Mouse (Mus musculus): ENCODE results near the gene Efcab6. TPM values are rescaled to one million over a fixed set of nuclear protein-coding genes. Genes with fewer than 3 reads are reported as not detected.

The Efcab6 gene
- polyA plus RNA-seq, 1 experiment = not detected

DNA sequence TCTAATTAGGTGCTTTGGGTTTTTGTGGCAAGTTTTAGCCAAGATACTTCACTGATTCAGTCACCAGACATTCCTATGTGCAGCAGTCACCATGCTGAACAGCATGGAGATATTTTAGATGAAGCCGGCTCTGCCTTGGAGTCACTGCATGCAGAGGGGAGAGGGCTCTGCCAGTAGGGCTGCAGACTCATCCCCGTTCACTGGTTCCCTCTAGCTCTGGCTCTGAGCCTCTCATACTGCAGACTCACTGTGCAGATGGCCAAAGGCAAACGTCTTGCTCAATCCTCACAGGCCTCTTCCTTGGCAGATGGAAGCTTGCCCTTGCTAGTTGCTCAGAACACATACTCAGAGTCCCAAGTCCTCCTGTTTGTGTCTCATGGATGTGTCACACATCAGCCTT is 139.8 kb downstream of the Efcab6 start:
- Histone ChIP-seq H3K36me3 (ENCODE audit: control insufficient read depth) (no peaks in the 10 kb centered on the region), H3K4me3 (replicated peaks) (no peak overlapping the region), H3K4me1 (ENCODE audit: control insufficient read depth) (no peaks in the 10 kb centered on the region), H3K27me3 (ENCODE audit: control insufficient read depth) (no peaks in the 10 kb centered on the region), H3K9me3 (ENCODE audit: control insufficient read depth, low read length) (peaks cover 3% of the 10 kb centered on the region)
- TF ChIP-seq GATA1 (IDR thresholded peaks at IDR 0.05; ENCODE audit: low read length) = no peak
- TF ChIP-seq TAL1 (IDR thresholded peaks at IDR 0.05; ENCODE audit: low read length) = no peak

DNA sequence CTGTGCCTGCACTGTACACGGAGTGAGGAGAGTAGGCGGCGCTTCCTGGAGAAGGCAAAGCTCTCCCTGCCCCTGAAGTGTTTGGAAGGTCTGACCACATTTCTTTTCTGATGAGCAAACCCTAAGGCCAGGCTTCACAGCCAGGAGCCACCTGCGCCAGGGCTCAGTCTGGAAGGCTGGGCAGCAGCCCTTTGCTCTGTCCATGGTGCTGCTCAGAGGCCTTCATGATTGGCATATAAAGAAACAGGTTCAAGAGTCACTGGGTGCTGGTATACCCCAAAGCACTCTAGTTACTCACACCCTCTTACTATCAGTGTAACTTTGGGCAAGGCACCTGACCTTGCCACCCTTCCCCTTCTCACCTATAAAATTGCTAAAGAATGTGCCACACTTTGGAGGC is 140.5 kb downstream of the Efcab6 start:
- H3K9me3 ChIP-seq (ENCODE audit: control insufficient read depth, low read length) = peaks cover 9% of the 10 kb centered on the region
- no peaks in the 10 kb centered on the region for H3K27me3 ChIP-seq (ENCODE audit: control insufficient read depth)
- H3K36me3 ChIP-seq (ENCODE audit: control insufficient read depth) = no peaks in the 10 kb centered on the region
- no peaks in the 10 kb centered on the region for H3K4me1 ChIP-seq (ENCODE audit: control insufficient read depth)
- TF ChIP-seq GATA1 (IDR thresholded peaks at IDR 0.05; ENCODE audit: low read length) = no peak
- no peak for TF ChIP-seq TAL1 (IDR thresholded peaks at IDR 0.05; ENCODE audit: low read length)
- H3K4me3 ChIP-seq (replicated peaks) = no peak overlapping the region

DNA sequence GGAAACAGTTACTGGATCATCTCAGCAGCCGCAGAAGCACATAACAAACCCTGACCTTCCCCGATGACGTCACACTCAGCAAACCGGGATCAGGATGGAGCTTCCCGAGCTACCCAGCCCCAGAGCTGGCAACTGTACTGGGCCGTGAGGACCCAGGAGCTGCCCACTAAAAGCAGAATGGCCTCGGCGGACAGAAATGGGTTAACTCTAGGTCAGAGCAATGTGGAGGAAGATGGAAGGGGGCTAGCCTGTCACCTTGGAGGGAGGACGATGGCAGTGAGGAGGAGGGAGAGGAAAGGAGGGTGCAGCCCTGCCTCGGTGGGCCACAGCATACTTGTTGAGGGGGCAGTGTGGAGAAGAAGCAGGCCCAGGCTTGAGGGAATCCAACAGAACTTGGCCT is 149.8 kb downstream of the Efcab6 start:
- TF ChIP-seq GATA1 (IDR thresholded peaks at IDR 0.05; ENCODE audit: low read length) = no peak
- TF ChIP-seq TAL1 (IDR thresholded peaks at IDR 0.05; ENCODE audit: low read length) = no peak
- Histone ChIP-seq H3K4me3 (replicated peaks) (no peak overlapping the region), H3K27me3 (ENCODE audit: control insufficient read depth) (no peaks in the 10 kb centered on the region)

DNA sequence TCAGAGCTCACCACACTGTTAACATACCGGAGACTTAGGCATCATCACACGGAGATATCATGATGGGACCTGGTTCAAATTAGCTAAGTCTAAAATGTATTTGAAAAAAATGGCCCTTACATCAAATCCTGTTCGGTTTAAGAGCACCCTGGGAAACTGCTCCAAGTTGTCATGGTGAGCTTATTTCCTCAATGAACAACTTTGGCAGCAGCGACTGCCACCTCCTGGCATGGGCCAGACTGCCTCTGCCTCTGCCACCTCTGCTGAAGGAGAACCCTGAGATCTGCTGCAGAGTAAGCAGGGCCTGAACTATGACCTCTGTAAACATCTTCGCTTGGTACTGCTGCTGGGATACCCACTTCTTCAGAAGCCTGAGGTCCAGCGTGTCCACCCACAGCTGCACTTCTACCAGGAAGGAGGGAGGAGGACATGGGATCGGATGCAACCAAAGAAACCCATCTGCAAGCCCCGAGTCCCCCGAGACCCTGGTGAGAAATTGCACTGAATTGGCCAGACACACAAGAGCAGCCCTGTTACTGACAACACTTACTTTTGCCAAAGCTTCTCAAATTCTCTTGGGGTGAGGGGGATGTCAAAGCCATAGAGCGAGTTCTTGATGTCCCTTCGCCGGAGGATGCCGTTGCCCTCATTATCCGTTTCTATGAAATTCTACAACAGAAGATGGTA is 152.0 kb downstream of the Efcab6 start:
- no peaks in the 10 kb centered on the region for H3K4me1 ChIP-seq (ENCODE audit: control insufficient read depth)
- H3K27me3 ChIP-seq (ENCODE audit: control insufficient read depth) = no peaks in the 10 kb centered on the region
- peaks cover 14% of the 10 kb centered on the region for H3K9me3 ChIP-seq (ENCODE audit: control insufficient read depth, low read length)
- no peaks in the 10 kb centered on the region for H3K36me3 ChIP-seq (ENCODE audit: control insufficient read depth)
- TF ChIP-seq TAL1 (IDR thresholded peaks at IDR 0.05; ENCODE audit: low read length) (no peak), GATA1 (IDR thresholded peaks at IDR 0.05; ENCODE audit: low read length) (no peak)
- no peak overlapping the region for H3K4me3 ChIP-seq (replicated peaks)

More for the DNA sequence above, 149.8 kb downstream of the Efcab6 start:
- Histone ChIP-seq H3K9me3 (ENCODE audit: control insufficient read depth, low read length) (peaks cover 19% of the 10 kb centered on the region), H3K4me1 (ENCODE audit: control insufficient read depth) (no peaks in the 10 kb centered on the region), H3K36me3 (ENCODE audit: control insufficient read depth) (no peaks in the 10 kb centered on the region)

DNA sequence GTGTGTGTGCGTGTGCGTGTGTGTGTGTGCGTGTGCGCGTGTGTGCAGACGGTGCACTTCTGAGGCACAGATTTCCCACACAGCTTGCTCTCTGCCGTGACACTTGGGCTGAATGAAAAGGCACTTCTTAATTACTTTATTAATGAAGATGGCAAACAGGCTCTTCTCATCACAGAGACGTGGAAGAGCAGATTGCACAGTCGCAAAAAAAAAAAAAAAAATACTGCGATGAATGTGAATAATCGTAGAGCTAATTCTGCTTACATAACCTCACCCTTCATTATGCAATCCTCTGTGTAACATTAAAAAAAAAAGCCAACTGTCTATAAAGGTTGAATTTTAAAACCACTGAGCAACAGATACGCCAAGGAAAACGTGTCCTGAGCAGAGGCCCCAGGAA is 158.7 kb downstream of the Efcab6 start:
- Histone ChIP-seq H3K36me3 (ENCODE audit: control insufficient read depth) (no peaks in the 10 kb centered on the region), H3K4me3 (replicated peaks) (no peak overlapping the region), H3K27me3 (ENCODE audit: control insufficient read depth) (no peaks in the 10 kb centered on the region), H3K4me1 (ENCODE audit: control insufficient read depth) (no peaks in the 10 kb centered on the region), H3K9me3 (ENCODE audit: control insufficient read depth, low read length) (peaks cover 9% of the 10 kb centered on the region)
- no peak for TF ChIP-seq TAL1 (IDR thresholded peaks at IDR 0.05; ENCODE audit: low read length)
- TF ChIP-seq GATA1 (IDR thresholded peaks at IDR 0.05; ENCODE audit: low read length) = no peak

DNA sequence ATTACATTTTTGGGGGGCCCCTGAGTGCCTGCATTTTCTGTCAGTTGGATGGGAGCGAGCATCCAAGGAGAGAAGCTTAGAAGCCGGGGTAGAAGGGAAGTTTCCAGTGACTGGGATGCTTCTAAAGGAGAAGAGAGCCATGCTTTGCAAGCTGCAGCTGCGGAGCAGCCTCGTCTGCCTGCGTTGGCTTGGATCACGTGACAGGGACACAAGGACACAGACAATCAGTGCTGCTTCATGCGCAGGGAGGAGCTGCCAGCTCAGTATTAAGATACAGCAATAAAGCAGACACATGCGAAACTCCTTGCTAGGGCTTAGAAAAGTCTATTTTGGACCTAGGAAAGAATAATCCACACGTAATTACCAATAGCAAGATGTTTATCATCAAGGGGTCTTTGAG is 167.9 kb downstream of the Efcab6 start:
- peaks cover 2% of the 10 kb centered on the region; the same call in 1 of the 2 replicates for H3K9me3 ChIP-seq (ENCODE audit: control insufficient read depth, low read length)
- no peak overlapping the region for H3K4me3 ChIP-seq (replicated peaks)
- no peaks in the 10 kb centered on the region for H3K27me3 ChIP-seq (ENCODE audit: control insufficient read depth)
- no peaks in the 10 kb centered on the region for H3K36me3 ChIP-seq (ENCODE audit: control insufficient read depth)
- no peaks in the 10 kb centered on the region for H3K4me1 ChIP-seq (ENCODE audit: control insufficient read depth)
- TF ChIP-seq TAL1 (IDR thresholded peaks at IDR 0.05; ENCODE audit: low read length) (no peak), GATA1 (IDR thresholded peaks at IDR 0.05; ENCODE audit: low read length) (no peak)

DNA sequence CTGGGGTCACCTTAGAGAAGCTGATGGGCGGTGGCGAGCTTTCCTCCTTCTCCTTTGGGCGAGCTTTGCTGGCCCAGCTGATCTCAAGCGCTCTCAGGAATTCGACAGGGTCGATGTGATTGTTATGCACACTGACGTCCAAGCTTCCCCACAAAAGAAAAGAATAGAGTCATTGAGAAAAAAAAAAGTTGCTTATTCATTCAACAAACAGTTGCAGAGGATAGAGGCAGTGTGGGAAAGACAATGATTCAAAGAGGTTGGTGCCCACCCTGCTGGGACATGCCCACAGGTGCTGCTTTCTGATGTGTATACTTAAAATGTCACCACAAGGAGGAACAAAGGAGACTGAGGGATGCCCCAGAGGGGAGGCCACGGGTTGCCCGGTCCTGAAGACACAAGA is 169.2 kb downstream of the Efcab6 start:
- Histone ChIP-seq H3K4me3 (replicated peaks) (no peak overlapping the region), H3K36me3 (ENCODE audit: control insufficient read depth) (no peaks in the 10 kb centered on the region), H3K27me3 (ENCODE audit: control insufficient read depth) (no peaks in the 10 kb centered on the region), H3K4me1 (ENCODE audit: control insufficient read depth) (no peaks in the 10 kb centered on the region), H3K9me3 (ENCODE audit: control insufficient read depth, low read length) (no peaks in the 10 kb centered on the region)
- TF ChIP-seq GATA1 (IDR thresholded peaks at IDR 0.05; ENCODE audit: low read length) (no peak), TAL1 (IDR thresholded peaks at IDR 0.05; ENCODE audit: low read length) (no peak)

DNA sequence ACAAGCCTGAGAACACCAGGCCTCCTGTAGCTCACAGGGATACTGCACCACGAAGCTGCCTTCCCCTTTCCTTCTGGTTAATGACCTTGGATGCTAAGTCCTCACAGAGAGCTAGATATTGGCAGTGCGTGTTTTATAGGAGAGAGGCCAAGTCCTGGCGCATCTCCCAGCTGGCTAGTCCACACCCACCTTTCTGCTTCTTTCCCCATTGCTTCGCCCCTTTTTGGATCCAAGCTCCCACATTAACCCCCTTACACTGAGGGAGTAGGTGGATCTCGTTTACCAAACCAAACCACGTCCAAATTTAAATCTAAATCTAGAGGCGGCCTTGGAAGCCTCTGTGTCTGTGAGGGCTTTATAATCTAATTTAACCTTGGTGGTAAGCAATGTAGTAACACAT is 170.9 kb downstream of the Efcab6 start:
- H3K36me3 ChIP-seq (ENCODE audit: control insufficient read depth) = no peaks in the 10 kb centered on the region
- H3K4me3 ChIP-seq (replicated peaks) = no peak overlapping the region
- H3K27me3 ChIP-seq (ENCODE audit: control insufficient read depth) = no peaks in the 10 kb centered on the region
- no peaks in the 10 kb centered on the region for H3K4me1 ChIP-seq (ENCODE audit: control insufficient read depth)
- no peaks in the 10 kb centered on the region for H3K9me3 ChIP-seq (ENCODE audit: control insufficient read depth, low read length)
- TF ChIP-seq GATA1 (IDR thresholded peaks at IDR 0.05; ENCODE audit: low read length) = no peak
- no peak for TF ChIP-seq TAL1 (IDR thresholded peaks at IDR 0.05; ENCODE audit: low read length)

DNA sequence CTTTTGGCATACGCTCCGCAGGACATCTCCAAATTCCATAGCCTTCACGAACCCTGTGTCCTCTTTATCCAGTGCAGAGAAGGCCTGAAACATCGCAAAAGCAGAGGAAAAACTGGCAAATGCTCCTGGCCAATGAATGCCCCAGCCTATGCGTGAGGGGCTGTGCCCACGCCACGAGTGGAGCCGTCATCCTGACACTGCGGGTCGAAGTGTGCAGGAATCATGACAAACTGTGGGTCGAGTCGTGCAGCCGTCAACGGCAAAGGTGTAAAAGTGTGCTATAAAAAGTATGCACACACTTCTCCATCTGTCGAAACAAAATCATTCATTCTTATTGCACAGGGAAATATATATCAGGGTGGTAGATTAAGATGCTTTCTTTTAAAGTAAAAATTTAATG is 172.3 kb downstream of the Efcab6 start:
- no peaks in the 10 kb centered on the region for H3K36me3 ChIP-seq (ENCODE audit: control insufficient read depth)
- no peaks in the 10 kb centered on the region for H3K4me1 ChIP-seq (ENCODE audit: control insufficient read depth)
- no peak overlapping the region for H3K4me3 ChIP-seq (replicated peaks)
- no peaks in the 10 kb centered on the region for H3K27me3 ChIP-seq (ENCODE audit: control insufficient read depth)
- no peak for TF ChIP-seq GATA1 (IDR thresholded peaks at IDR 0.05; ENCODE audit: low read length)
- TF ChIP-seq TAL1 (IDR thresholded peaks at IDR 0.05; ENCODE audit: low read length) = no peak
- H3K9me3 ChIP-seq (ENCODE audit: control insufficient read depth, low read length) = no peaks in the 10 kb centered on the region

DNA sequence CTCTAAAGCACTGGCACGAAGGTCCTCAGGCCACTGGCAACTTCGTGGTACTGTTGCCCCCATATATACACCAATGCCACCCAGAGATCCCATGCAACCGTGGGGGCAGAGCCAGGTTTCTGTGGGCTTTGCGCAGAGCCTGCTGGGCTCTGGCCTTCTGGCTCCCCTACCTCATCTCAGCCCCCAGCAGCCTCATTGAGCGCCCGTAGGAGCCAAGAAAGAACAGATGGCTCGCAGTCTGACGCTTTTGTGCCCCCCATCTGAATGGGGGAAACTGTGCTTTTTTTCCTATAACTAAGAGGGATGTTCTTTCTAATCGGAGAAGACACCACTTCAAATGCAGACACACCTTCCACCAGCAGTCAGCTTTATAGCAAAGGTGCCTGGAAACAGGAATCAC is 180.9 kb downstream of the Efcab6 start:
- Histone ChIP-seq H3K27me3 (ENCODE audit: control insufficient read depth) (no peaks in the 10 kb centered on the region; the same call in 1 of the 2 replicates), H3K9me3 (ENCODE audit: control insufficient read depth, low read length) (peaks cover 16% of the 10 kb centered on the region), H3K36me3 (ENCODE audit: control insufficient read depth) (no peaks in the 10 kb centered on the region), H3K4me1 (ENCODE audit: control insufficient read depth) (no peaks in the 10 kb centered on the region), H3K4me3 (replicated peaks) (no peak overlapping the region)
- TF ChIP-seq GATA1 (IDR thresholded peaks at IDR 0.05; ENCODE audit: low read length) (no peak), TAL1 (IDR thresholded peaks at IDR 0.05; ENCODE audit: low read length) (no peak)

Measured in erythroblast, embryonic 14.5 days (primary cell).